Comparison of ENCODE assay signal across 31 mouse cellular contexts in genomic region chr11:95559761-95560160, GRCm38 (mm10). TPM values are rescaled to one million over a fixed set of nuclear protein-coding genes. Genes with fewer than 3 reads are reported as not detected.
DNase-seq lines count a peak whose midpoint lies in the region; ATAC-seq and TF ChIP-seq lines count a peak whose summit lies in the region.
"Had no signal": no experiment of that assay in that cellular context is flagged by ENCODE, and none has a peak within 500 bp of the region (broad histone marks: within the 10 kb centered on the region; RNA-seq: fewer than 3 reads in every experiment).

No protein-coding gene starts in this region.

- no peak overlapping the region for H3K9ac ChIP-seq in embryonic facial prominence, embryonic 14.5 days (ENCODE audit: low read depth, low read length)
- peak overlapping the region; percentile 0; the same call in 1 of the 2 replicates for H3K9ac ChIP-seq in limb, embryonic 13.5 days
- no peak overlapping the region for H3K9ac ChIP-seq in stomach, embryonic 14.5 days (replicated peaks; ENCODE audit: low read depth, low read length)
- no peak overlapping the region for H3K9ac ChIP-seq in stomach, postnatal 0 days (ENCODE audit: low read length)
- no peak overlapping the region for H3K9ac ChIP-seq in limb, embryonic 14.5 days (ENCODE audit: low read depth, low read length, severe bottlenecking)
- H3K9ac ChIP-seq: embryonic facial prominence, embryonic 12.5 days; heart, embryonic 13.5 days; neural tube, embryonic 13.5 days had no signal

- no peak for TF ChIP-seq POLR2A in limb, embryonic 14.5 days (IDR thresholded peaks at IDR 0.05; ENCODE audit: borderline replicate concordance, extremely low read depth, insufficient read depth, insufficient read length)

- TF ChIP-seq EP300 in stomach, postnatal 0 days (optimal IDR thresholded peaks at IDR 0.05), result no peak

- no peak overlapping the region for H3K27ac ChIP-seq in embryonic facial prominence, embryonic 14.5 days (replicated peaks; ENCODE audit: low read depth, low read length)
- H3K27ac ChIP-seq in embryonic facial prominence, embryonic 10.5 days (replicated peaks), result no peak overlapping the region
- H3K27ac ChIP-seq in limb, embryonic 13.5 days, result no peak overlapping the region
- H3K27ac ChIP-seq in limb, embryonic 10.5 days, result no peak overlapping the region
- no peak overlapping the region for H3K27ac ChIP-seq in stomach, embryonic 14.5 days (ENCODE audit: low read length)
- H3K27ac ChIP-seq in stomach, postnatal 0 days (replicated peaks), result no peak overlapping the region
- H3K27ac ChIP-seq in limb, embryonic 14.5 days (replicated peaks; ENCODE audit: low read depth, low read length), result no peak overlapping the region
- H3K27ac ChIP-seq: embryonic facial prominence, embryonic 12.5 days; heart, adult 2 months; heart, embryonic 13.5 days; layer of hippocampus, adult 2 months; neural tube, embryonic 13.5 days had no signal

- 0 out of 2 replicates have a peak, but pooled peaks cover 5% of the 10 kb centered on the region for H3K9me3 ChIP-seq in embryonic facial prominence, embryonic 14.5 days (ENCODE audit: control insufficient read depth, low read length)
- H3K9me3 ChIP-seq in embryonic facial prominence, embryonic 10.5 days, result 0 out of 2 replicates have a peak, but pooled peaks cover 4% of the 10 kb centered on the region
- no peaks in the 10 kb centered on the region for H3K9me3 ChIP-seq in limb, embryonic 13.5 days
- H3K9me3 ChIP-seq in limb, embryonic 10.5 days (replicated peaks), result no peaks in the 10 kb centered on the region
- no peaks in the 10 kb centered on the region for H3K9me3 ChIP-seq in stomach, embryonic 14.5 days (ENCODE audit: control insufficient read depth, low read depth, low read length)
- H3K9me3 ChIP-seq in stomach, postnatal 0 days (ENCODE audit: control insufficient read depth, low read length), result no peaks in the 10 kb centered on the region
- no peaks in the 10 kb centered on the region for H3K9me3 ChIP-seq in limb, embryonic 14.5 days (ENCODE audit: control insufficient read depth, low read length)
- H3K9me3 ChIP-seq: heart, embryonic 13.5 days; neural tube, embryonic 13.5 days had no signal

- WGBS in embryonic facial prominence, embryonic 14.5 days, result 69% methylated on average over 2 of the region's 2 CpGs
- WGBS in embryonic facial prominence, embryonic 10.5 days, result 85% methylated on average over 2 of the region's 2 CpGs
- 68% methylated on average over 2 of the region's 2 CpGs for WGBS in limb, embryonic 13.5 days
- 77% methylated on average over 2 of the region's 2 CpGs for WGBS in limb, embryonic 10.5 days
- 49% methylated on average over 2 of the region's 2 CpGs for WGBS in stomach, embryonic 14.5 days
- WGBS in stomach, postnatal 0 days, result 52% methylated on average over 2 of the region's 2 CpGs
- WGBS in limb, embryonic 14.5 days, result 48% methylated on average over 2 of the region's 2 CpGs

- no peak for TF ChIP-seq CTCF in stomach, postnatal 0 days (IDR thresholded peaks at IDR 0.05; ENCODE audit: low read depth)

- DNase-seq in embryonic facial prominence, embryonic 14.5 days (ENCODE audit: low spot score), result no peak
- DNase-seq in embryonic facial prominence, embryonic 10.5 days (ENCODE audit: low spot score), result no peak
- DNase-seq in limb, embryonic 10.5 days (ENCODE audit: low spot score), result no peak
- no peak for DNase-seq in stomach, postnatal 0 days (ENCODE audit: low spot score)
- DNase-seq in limb, embryonic 14.5 days (ENCODE audit: low spot score), result no peak
- DNase-seq in layer of hippocampus, postnatal 14 days (ENCODE audit: low spot score in 2 of 2), result no peak
- DNase-seq: adrenal gland, postnatal 14 days; cerebellum, adult 11-12 months; cerebellum, postnatal 36 days; heart, adult 2 months; heart, postnatal 10 days; kidney, adult 18-20 months; kidney, postnatal 36 days; lung, postnatal 14 days; right cerebral cortex, postnatal 4 days; thymus, adult 18-20 months; thymus, postnatal 25 days had no signal

- H3K4me2 ChIP-seq in embryonic facial prominence, embryonic 14.5 days (ENCODE audit: low read depth, low read length), result no peak overlapping the region
- H3K4me2 ChIP-seq in limb, embryonic 13.5 days (replicated peaks), result no peak overlapping the region
- no peak overlapping the region for H3K4me2 ChIP-seq in stomach, embryonic 14.5 days (replicated peaks; ENCODE audit: low read depth, low read length)
- H3K4me2 ChIP-seq in stomach, postnatal 0 days (replicated peaks; ENCODE audit: low read depth), result no peak overlapping the region
- H3K4me2 ChIP-seq in limb, embryonic 14.5 days (replicated peaks; ENCODE audit: low read depth, low read length, severe bottlenecking), result no peak overlapping the region
- H3K4me2 ChIP-seq: embryonic facial prominence, embryonic 12.5 days; heart, embryonic 13.5 days; liver, embryonic 11.5 days; midbrain, embryonic 11.5 days; neural tube, embryonic 13.5 days had no signal

- H3K4me1 ChIP-seq in embryonic facial prominence, embryonic 14.5 days (ENCODE audit: control insufficient read depth, insufficient read depth, low read length), result peaks cover 21% of the 10 kb centered on the region
- peaks cover 41% of the 10 kb centered on the region for H3K4me1 ChIP-seq in embryonic facial prominence, embryonic 10.5 days
- peaks cover 53% of the 10 kb centered on the region for H3K4me1 ChIP-seq in limb, embryonic 13.5 days
- H3K4me1 ChIP-seq in limb, embryonic 10.5 days, result peaks cover 61% of the 10 kb centered on the region
- 0 out of 2 replicates have a peak, but pooled peaks cover 5% of the 10 kb centered on the region for H3K4me1 ChIP-seq in stomach, embryonic 14.5 days (ENCODE audit: control insufficient read depth, insufficient read depth, low read length)
- H3K4me1 ChIP-seq in stomach, postnatal 0 days (replicated peaks; ENCODE audit: control insufficient read depth, insufficient read depth), result no peaks in the 10 kb centered on the region; the same call in 1 of the 2 replicates
- H3K4me1 ChIP-seq in limb, embryonic 14.5 days (ENCODE audit: control insufficient read depth, insufficient read depth, low read length), result peaks cover 14% of the 10 kb centered on the region

- no peaks in the 10 kb centered on the region for H3K36me3 ChIP-seq in embryonic facial prominence, embryonic 14.5 days (ENCODE audit: control insufficient read depth, insufficient read depth, low read length)
- no peaks in the 10 kb centered on the region for H3K36me3 ChIP-seq in embryonic facial prominence, embryonic 10.5 days (replicated peaks)
- no peaks in the 10 kb centered on the region for H3K36me3 ChIP-seq in limb, embryonic 13.5 days
- H3K36me3 ChIP-seq in limb, embryonic 10.5 days, result no peaks in the 10 kb centered on the region
- no peaks in the 10 kb centered on the region for H3K36me3 ChIP-seq in stomach, embryonic 14.5 days (ENCODE audit: control insufficient read depth, insufficient read depth, low read length)
- H3K36me3 ChIP-seq in stomach, postnatal 0 days (ENCODE audit: control insufficient read depth, insufficient read depth, low read length), result no peaks in the 10 kb centered on the region
- no peaks in the 10 kb centered on the region for H3K36me3 ChIP-seq in limb, embryonic 14.5 days (ENCODE audit: control insufficient read depth, insufficient read depth, low read length)
- H3K36me3 ChIP-seq: embryonic facial prominence, embryonic 12.5 days; heart, embryonic 13.5 days; neural tube, embryonic 13.5 days had no signal

- no peak overlapping the region for H3K4me3 ChIP-seq in embryonic facial prominence, embryonic 14.5 days (ENCODE audit: low read depth, low read length)
- H3K4me3 ChIP-seq in embryonic facial prominence, embryonic 10.5 days, result no peak overlapping the region
- no peak overlapping the region for H3K4me3 ChIP-seq in limb, embryonic 13.5 days
- H3K4me3 ChIP-seq in limb, embryonic 10.5 days, result no peak overlapping the region
- no peak overlapping the region for H3K4me3 ChIP-seq in stomach, embryonic 14.5 days (ENCODE audit: low read depth, low read length)
- no peak overlapping the region for H3K4me3 ChIP-seq in stomach, postnatal 0 days (ENCODE audit: low read depth, low read length)
- no peak overlapping the region for H3K4me3 ChIP-seq in limb, embryonic 14.5 days (replicated peaks; ENCODE audit: low read length)
- H3K4me3 ChIP-seq: embryonic facial prominence, embryonic 12.5 days; erythroblast, embryonic 14.5 days; heart, adult 2 months; heart, embryonic 13.5 days; layer of hippocampus, adult 2 months; neural tube, embryonic 13.5 days had no signal

- no peaks in the 10 kb centered on the region for H3K27me3 ChIP-seq in embryonic facial prominence, embryonic 14.5 days (replicated peaks; ENCODE audit: control insufficient read depth, insufficient read depth, low read length)
- H3K27me3 ChIP-seq in embryonic facial prominence, embryonic 10.5 days (replicated peaks; ENCODE audit: low read depth, poor library complexity, severe bottlenecking), result peaks cover 21% of the 10 kb centered on the region
- H3K27me3 ChIP-seq in limb, embryonic 13.5 days, result 0 out of 2 replicates have a peak, but pooled peaks cover 7% of the 10 kb centered on the region
- H3K27me3 ChIP-seq in limb, embryonic 10.5 days (ENCODE audit: low read depth, poor library complexity, severe bottlenecking), result peaks cover 18% of the 10 kb centered on the region
- no peaks in the 10 kb centered on the region for H3K27me3 ChIP-seq in stomach, embryonic 14.5 days (ENCODE audit: control insufficient read depth, insufficient read depth, low read length)
- no peaks in the 10 kb centered on the region for H3K27me3 ChIP-seq in stomach, postnatal 0 days (ENCODE audit: control insufficient read depth, insufficient read depth, low read length)
- no peaks in the 10 kb centered on the region for H3K27me3 ChIP-seq in limb, embryonic 14.5 days (ENCODE audit: control insufficient read depth, insufficient read depth, low read length)
- H3K27me3 ChIP-seq: embryonic facial prominence, embryonic 12.5 days; neural tube, embryonic 13.5 days had no signal

- ATAC-seq in embryonic facial prominence, embryonic 14.5 days (ENCODE audit: low read depth), result peak; percentile 62; the same call in 1 of the 2 replicates
- ATAC-seq in limb, embryonic 13.5 days (ENCODE audit: low FRiP score, low read depth), result 0 out of 2 replicates have a peak, but pooled peaks have one; percentile 28
- ATAC-seq in stomach, embryonic 14.5 days (ENCODE audit: insufficient number of reproducible peaks, insufficient read depth, low FRiP score, low read depth), result peak; percentile 64; the same call in 1 of the 2 replicates
- ATAC-seq in stomach, postnatal 0 days (ENCODE audit: low FRiP score, low TSS enrichment), result no peak
- peak; percentile 47; the same call in 1 of the 2 replicates for ATAC-seq in limb, embryonic 14.5 days (ENCODE audit: low FRiP score, low read depth)
- ATAC-seq: forebrain, embryonic 16.5 days had no signal

RNA-seq across cellular contexts. Expression of gene Ngfr, which starts 27.8 kb away (rescaled TPM):
- polyA plus RNA-seq in embryonic facial prominence, embryonic 14.5 days (2014; fragmentation: Nextera tagmentation; extraction: Ambion mirVana), result 47.5 and 58.7 TPM in 2 replicates
- 21.7 and 23.5 TPM in 2 replicates for polyA plus RNA-seq in embryonic facial prominence, embryonic 10.5 days (2016; fragmentation: Nextera tagmentation; extraction: Ambion mirVana)
- polyA plus RNA-seq in limb, embryonic 13.5 days (2015; fragmentation: Nextera tagmentation; extraction: Ambion mirVana), result 29.4 and 34.5 TPM in 2 replicates
- polyA plus RNA-seq in limb, embryonic 10.5 days (2016; fragmentation: Nextera tagmentation; extraction: Ambion mirVana), result 9.7 and 16.3 TPM in 2 replicates
- 8.5 and 9.3 TPM in 2 replicates for polyA plus RNA-seq in stomach, embryonic 14.5 days (2014; fragmentation: Nextera tagmentation; extraction: Ambion mirVana)
- polyA plus RNA-seq in stomach, postnatal 0 days (2015; fragmentation: Nextera tagmentation; extraction: Ambion mirVana), result 3.9 and 4.8 TPM in 2 replicates
- 52.7 and 74.9 TPM in 2 replicates for polyA plus RNA-seq in limb, embryonic 14.5 days (2012; rRNA removed)
- polyA plus RNA-seq in limb, embryonic 14.5 days (2014; fragmentation: Nextera tagmentation; extraction: Ambion mirVana), result 30.4 and 32.3 TPM in 2 replicates
- total RNA-seq in layer of hippocampus, postnatal 14 days (2021), result 1 to 10 TPM; 2.1 to 2.5 TPM
- total RNA-seq: hematopoietic stem cell, adult 5-6 weeks; MEL had no signal

RNA-seq across cellular contexts. Expression of gene Nxph3, which starts 45.4 kb away (rescaled TPM):
- 0.72 and 1.1 TPM in 2 replicates for polyA plus RNA-seq in embryonic facial prominence, embryonic 14.5 days (2014; fragmentation: Nextera tagmentation; extraction: Ambion mirVana)
- 0.50 and 0.54 TPM in 2 replicates for polyA plus RNA-seq in embryonic facial prominence, embryonic 10.5 days (2016; fragmentation: Nextera tagmentation; extraction: Ambion mirVana)
- polyA plus RNA-seq in limb, embryonic 13.5 days (2015; fragmentation: Nextera tagmentation; extraction: Ambion mirVana), result 0.98 and 1.1 TPM in 2 replicates
- polyA plus RNA-seq in limb, embryonic 10.5 days (2016; fragmentation: Nextera tagmentation; extraction: Ambion mirVana), result 0.38 and 0.66 TPM in 2 replicates
- 0.86 and 1.1 TPM in 2 replicates for polyA plus RNA-seq in stomach, embryonic 14.5 days (2014; fragmentation: Nextera tagmentation; extraction: Ambion mirVana)
- 0.44 and 0.76 TPM in 2 replicates for polyA plus RNA-seq in stomach, postnatal 0 days (2015; fragmentation: Nextera tagmentation; extraction: Ambion mirVana)
- 1.9 and 2.4 TPM in 2 replicates for polyA plus RNA-seq in limb, embryonic 14.5 days (2012; rRNA removed)
- polyA plus RNA-seq in limb, embryonic 14.5 days (2014; fragmentation: Nextera tagmentation; extraction: Ambion mirVana), result 0.82 and 0.91 TPM in 2 replicates
- total RNA-seq in layer of hippocampus, postnatal 14 days (2021), result 10 to 100 TPM in 1 of 2 experiments, 1 to 10 TPM in 1; 3.4 to 12.0 TPM
- total RNA-seq: hematopoietic stem cell, adult 5-6 weeks; megakaryocyte, adult 5-6 weeks; MEL had no signal
- polyA plus RNA-seq: erythroblast, embryonic 14.5 days; liver, embryonic 16.5 days had no signal
